Mouse (Mus musculus): ENCODE results near the gene Mrps6.

Mrps6 gene

DNA sequence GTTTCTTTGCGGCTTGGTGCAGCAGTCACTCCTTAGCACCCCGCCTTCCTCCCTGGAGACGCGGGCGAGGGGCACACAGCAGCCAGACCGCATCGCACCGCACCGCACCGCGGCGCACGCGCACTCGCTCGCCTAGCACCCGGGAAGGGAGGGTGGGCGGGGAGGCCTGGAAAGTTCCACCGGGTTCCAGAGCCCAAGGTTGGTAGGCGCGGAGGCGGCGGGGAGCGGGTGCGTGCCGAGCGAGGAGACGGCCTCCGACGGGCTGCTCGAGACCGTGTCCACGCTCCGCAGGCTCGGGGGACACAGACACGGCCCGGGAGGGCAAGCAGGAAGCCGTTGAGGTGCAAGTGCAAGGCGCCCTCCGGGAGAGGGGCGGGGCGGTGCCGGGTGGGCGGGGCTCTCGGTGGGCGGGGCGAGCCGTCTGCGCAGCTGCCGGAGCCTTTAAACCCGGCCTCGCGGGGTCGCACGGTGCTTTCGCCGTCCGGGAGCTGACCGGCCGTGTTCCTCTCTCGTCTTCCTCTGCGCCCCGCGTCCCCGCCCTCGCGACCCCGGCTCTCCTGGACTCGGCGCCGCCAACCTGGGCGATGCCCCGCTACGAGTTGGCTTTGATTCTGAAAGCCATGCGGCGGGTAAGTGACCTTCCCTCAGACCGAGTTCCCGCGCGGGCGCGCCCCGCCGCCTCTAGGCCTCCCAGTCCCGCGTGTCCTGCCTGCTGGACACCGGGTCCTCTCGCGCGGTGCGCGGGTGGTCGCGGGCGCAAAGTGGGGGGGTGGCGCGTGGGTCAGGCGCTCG is at the start of gene Mrps6, which contains the start of the genes Gm49711 and Slc5a3:
Mrps6 (plus strand) TSS at position 419 of the 792 bp plus-strand sequence.
Gm49711 (plus strand) TSS at position 465 of the 792 bp plus-strand sequence.
Slc5a3 (plus strand) TSS at position 471 of the 792 bp plus-strand sequence.
- DNase-seq (ENCODE audit: low spot score in 2 of 2), result peak; percentile 85 to 87

DNA sequence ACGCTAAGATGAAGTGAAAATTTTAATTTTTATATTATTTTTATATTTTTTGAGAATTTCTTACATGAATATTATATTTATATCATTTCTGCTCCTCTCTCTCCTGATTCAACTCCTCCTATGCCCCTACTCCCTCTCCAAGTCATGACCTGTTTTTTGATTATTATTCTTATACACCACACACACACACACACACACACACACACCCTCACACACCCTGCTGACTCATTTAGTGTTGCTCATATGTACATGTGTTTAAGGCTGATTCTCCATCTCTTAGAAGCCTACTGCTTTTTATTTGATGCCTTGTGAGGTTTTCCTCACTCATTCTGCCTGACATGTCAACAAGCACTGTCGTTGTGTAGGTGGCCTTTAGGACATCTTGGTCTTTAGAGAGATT is 48.5 kb upstream of the Mrps6 start:
- DNase-seq (ENCODE audit: low spot score in 2 of 2), result no peak

DNA sequence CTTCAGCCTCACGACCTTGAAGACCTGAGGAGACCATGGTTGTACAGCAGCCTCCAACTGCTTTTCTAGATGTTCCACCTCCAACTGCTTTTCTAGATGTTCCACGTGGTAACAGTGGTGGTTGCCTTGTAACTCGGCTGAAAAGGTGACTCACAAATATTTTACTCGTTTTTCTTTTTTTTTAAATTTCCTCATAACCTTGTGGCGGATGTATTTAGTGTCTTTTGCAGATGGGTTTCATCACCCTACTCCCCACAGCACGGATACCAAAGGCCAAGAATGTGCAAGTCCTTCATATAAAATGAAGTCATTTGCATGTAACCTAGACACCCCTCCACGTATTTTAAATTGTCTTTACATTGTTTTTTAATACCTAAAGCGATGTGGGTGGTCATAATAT is 41.3 kb upstream of the Mrps6 start:
- DNase-seq (ENCODE audit: low spot score in 2 of 2), result no peak

- DNase-seq (ENCODE audit: low spot score in 2 of 2), result no peak
Observed at GRCm38 (mm10) chr16:92019141-92020118, 38.6 kb upstream of the Mrps6 start.

DNA sequence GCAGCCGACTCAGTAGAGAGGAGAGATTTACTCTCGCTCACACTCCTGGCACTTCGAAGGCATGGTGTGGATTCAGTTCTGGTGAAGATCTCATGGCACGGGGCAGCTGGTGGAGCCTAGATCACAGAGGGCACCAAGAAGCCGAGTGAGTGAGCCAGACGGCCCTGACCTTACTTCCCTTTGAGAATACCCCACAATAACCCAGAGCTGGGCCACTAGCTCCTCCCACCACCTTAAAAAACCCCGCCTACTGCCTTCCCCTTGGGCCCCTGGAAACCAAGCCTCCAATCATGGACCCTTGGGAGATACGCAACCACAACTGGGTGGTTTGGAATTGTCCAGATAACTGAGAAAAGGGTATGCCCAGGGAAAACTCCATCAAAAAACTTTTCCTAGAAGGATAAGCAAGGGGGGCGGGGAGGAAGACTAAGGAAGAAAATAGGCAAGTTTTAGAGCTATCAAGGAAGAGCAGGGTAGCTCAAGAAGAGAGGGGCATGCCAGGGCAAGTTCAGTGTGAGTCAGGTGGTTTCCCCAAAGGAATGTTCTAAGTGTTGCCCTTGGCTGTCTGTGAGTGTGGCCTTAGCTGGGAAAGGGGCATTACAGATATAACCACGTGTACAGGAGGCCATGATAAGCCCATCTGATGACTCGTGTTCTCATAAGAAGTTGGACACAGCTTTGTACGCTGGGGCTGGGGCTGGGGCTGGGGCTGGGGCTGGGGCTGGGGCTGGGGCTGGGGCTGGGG is 36.2 kb upstream of the Mrps6 start:
- DNase-seq (ENCODE audit: low spot score in 2 of 2), result no peak

- no peak for DNase-seq (ENCODE audit: low spot score in 2 of 2)
Observed at GRCm38 (mm10) chr16:92022494-92023283, 35.4 kb upstream of the Mrps6 start.

- DNase-seq (ENCODE audit: low spot score in 2 of 2), result no peak
Observed at GRCm38 (mm10) chr16:92033286-92033685, 24.8 kb upstream of the Mrps6 start.

DNA sequence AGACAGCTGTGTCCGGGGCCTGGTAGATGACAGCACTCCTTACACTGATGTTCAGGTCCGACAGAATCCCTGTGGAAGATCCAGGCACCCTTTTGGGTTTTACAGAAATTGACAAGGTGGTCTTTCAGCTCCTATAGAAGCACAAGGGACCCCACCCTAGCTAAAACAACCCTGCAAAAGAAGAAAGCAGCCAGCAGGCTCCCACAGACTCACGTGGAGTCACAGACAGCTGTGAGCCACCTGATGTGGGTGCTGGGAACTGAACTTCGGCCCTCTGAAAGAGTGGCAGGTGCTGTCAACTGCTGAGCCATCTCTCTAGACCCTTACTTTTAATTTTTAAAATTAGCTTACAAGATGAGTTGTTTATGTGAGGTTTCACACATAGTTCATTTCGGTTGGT is 23.4 kb upstream of the Mrps6 start:
- DNase-seq (ENCODE audit: low spot score in 2 of 2), result no peak

DNA sequence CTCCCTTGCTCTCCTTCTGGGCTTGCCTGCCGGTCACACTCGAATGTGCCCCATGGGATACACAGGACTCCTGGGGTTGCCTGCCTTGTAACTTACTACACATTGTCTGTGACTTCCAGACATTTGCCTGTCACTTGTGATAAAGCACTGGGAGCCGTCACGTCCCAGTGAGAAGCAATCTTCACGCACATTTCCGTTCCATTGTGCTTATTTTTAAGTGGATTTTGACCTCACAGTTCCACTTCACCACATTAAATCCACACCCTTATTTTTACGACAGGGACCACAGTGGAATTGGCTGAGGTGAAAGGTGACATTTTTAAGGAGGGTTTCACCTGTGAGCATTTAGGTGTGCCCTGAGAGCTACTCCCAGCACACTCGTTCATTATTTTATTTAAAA is 21.4 kb upstream of the Mrps6 start:
- DNase-seq (ENCODE audit: low spot score in 2 of 2), result no peak

GRCm38 (mm10) chr16:92037891-92038607 is 20.0 kb upstream of the Mrps6 start:
- no peak for DNase-seq (ENCODE audit: low spot score in 2 of 2)

- peak in 1 of 2 experiments; percentile 22 for DNase-seq (ENCODE audit: low spot score in 2 of 2)
Observed at GRCm38 (mm10) chr16:92039421-92039820, 18.6 kb upstream of the Mrps6 start.

DNA sequence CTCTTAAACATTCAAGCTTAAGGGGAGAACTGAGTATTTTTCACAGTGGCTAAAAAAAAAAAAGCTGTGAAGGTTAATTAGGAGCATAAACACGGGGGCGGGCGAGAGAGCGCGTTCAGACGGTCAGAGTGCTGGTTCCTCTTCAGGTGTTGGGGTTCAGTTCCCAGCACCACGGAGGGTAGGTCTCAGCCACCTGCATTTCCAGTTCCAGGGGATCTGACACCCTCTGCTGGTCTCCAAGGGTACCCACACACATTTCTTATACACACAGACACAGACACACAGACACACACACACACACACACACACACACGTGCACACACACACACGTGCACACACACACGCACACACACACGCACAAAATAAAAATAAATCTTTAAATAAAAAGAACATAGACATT is 18.1 kb upstream of the Mrps6 start:
- no peak for DNase-seq (ENCODE audit: low spot score in 2 of 2)

DNA sequence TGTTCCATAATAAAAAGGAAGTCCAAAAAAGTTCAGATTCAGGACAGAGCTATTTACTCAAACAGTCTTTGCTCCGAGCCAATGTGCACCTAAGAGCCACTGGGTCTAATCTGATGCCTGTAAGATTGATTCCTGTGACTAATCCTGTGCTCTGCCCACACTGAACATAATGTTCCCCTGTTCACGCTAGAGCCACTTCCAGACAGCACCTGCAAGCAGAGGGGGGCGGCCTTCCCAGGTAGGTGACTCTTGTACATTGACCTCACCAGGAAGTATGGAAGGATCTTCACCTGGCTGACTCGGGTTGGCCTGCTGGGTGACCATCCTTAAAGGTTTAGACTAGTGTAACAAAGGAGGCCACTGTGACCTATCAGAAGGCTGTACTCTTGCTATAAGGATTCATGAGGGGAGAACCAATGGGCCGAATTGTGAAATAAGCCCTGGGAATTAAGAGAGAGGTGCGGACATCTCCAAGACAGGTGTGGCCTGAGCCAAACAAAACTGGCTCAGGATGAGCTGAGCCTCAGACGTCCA is 6.2 kb upstream of the Mrps6 start:
- no peak for DNase-seq (ENCODE audit: low spot score in 2 of 2)

GRCm38 (mm10) chr16:92052569-92052968 is 5.5 kb upstream of the Mrps6 start:
- DNase-seq (ENCODE audit: low spot score in 2 of 2), result no peak

- no peak for DNase-seq (ENCODE audit: low spot score in 2 of 2)
Observed at GRCm38 (mm10) chr16:92056711-92057110, 1.4 kb upstream of the Mrps6 start.

GRCm38 (mm10) chr16:92057456-92057851 is 616 bp upstream of the Mrps6 start:
- no peak for DNase-seq (ENCODE audit: low spot score in 2 of 2)

DNA sequence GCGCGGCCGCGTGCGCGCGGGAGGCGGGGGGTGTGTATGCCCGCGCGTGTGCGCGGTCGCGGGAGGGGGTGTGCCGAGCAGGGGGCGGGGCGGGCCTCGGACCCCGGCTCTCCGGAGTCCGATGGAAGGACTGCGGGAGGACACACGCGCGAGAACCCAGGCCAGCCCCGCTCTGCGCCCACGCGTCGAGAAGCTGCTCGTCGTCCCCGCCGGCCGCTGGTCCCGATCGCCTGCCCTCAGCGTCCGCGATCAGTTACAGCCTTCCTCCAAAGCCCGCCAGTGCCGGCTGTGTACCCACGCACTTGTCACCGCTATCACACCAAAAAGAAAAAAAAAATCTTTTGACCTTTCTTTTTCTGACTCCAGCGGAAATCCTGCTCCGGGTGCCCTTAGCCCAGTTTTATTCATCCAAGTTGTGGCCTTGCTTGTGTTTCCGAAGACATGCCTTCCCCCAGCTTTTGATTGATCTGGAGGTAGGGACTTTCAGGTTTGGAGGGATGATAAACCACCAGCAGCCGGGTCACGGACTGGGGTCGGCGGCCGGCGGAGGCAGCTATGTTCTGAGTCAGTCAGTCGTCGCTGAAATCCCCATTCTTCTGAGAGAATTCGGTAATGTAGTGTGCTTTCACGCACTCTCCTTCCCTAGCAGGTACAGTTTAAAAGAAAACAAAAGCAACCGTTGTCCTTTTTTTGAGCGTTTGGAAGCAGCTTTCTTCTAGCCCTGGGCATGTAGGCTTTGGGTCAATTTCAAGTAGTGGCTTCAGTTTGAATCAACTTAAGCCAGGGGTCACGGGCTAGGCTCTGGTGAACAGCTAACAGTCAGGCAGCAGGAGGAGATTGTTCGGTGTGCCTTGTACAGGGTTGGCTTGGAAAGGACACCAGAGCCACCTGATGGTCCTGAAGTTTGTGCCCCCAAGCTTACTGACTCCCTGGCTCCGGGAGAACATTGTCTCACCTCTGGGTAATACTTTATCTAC is 862 bp downstream of the Mrps6 start:
- no peak for DNase-seq (ENCODE audit: low spot score in 2 of 2)

- no peak for DNase-seq (ENCODE audit: low spot score in 2 of 2)
Observed at GRCm38 (mm10) chr16:92060213-92060612, 2.1 kb downstream of the Mrps6 start.

GRCm38 (mm10) chr16:92061586-92061985 is 3.5 kb downstream of the Mrps6 start:
- DNase-seq (ENCODE audit: low spot score in 2 of 2), result no peak

Measured in urinary bladder, postnatal 4 days (tissue).